Mouse (Mus musculus) small intestine, adult 2 months (tissue): ENCODE data around the gene Fanci.

Experiments
- CTCF ChIP-seq: fragments of 200-500 bp; IDR thresholded peaks from 2 replicates; pipeline ENCODE4 v1.5.1; 2012; ENCODE audit warnings: low read depth, mild to moderate bottlenecking, control low read depth, inconsistent platforms, low read length, moderate library complexity, mixed read lengths; ENCODE audit not compliant: insufficient replicate concordance, insufficient read length; ENCODE audit errors: extremely low read depth
- POLR2A ChIP-seq: fragments of 200-500 bp; IDR thresholded peaks from 2 replicates; pipeline ENCODE4 v1.6.1; 2012; ENCODE audit warnings: low read depth, mild to moderate bottlenecking, control low read depth, inconsistent platforms, low read length, moderate library complexity

GRCm38 (mm10) chr7:79400296-79400695 lies 8.6 kb downstream of the Fanci start:
- TF ChIP-seq POLR2A (no peak), CTCF (no peak)
